Mouse (Mus musculus) embryonic fibroblast, embryonic 13.5 days (primary cell): Measurements from ENCODE around the gene Sprr1a.

Experiments
- CTCF ChIP-seq: IDR thresholded peaks from 2 replicates; pipeline ENCODE4 v1.5.1; 2011; ENCODE audit warnings: mild to moderate bottlenecking, control low read depth, low read length, moderate library complexity, borderline replicate concordance; ENCODE audit not compliant: insufficient read depth
- POLR2A ChIP-seq: IDR thresholded peaks from 2 replicates; pipeline ENCODE4 v1.6.1; 2011; ENCODE audit warnings: low read depth, mild to moderate bottlenecking, control low read depth, low read length, moderate library complexity

GRCm38 (mm10) chr3:92500393-92500792 is 14.7 kb upstream of the Sprr1a start, which contains the start of gene Sprr4:
- TF ChIP-seq CTCF (no peak), POLR2A (no peak)
